Mouse (Mus musculus): ENCODE measurements around the gene Wasf2. TPM values are rescaled to one million over a fixed set of nuclear protein-coding genes. Genes with fewer than 3 reads are reported as not detected.

Gene Wasf2
- total RNA-seq, 2 experiments from 2014 or later: 28.9 to 32.8 TPM

DNA sequence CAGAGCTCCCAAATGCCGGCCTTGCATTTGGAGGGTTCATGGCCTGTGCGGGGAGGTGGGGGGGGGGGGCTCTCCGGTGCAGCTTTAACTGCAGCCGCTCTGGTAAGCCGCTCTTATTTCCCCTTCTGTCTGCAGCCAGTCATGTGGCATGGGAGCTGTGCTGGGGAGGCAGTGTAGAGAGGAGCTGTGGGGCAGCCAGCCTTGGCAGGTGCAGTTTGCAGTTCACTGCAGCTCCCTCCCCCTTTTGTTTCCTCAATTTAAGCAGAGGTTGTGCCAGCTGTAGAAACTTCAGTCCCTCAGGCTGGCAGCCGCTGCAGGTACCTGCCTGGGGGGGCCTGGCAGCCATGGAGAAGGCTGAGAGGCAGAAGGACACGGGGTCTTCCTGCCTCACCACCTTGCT lies 66.5 kb downstream of the Wasf2 start:
- DNase-seq (ENCODE audit: extremely low spot score in 1 of 2, low spot score in 1 of 2): no peak

DNA sequence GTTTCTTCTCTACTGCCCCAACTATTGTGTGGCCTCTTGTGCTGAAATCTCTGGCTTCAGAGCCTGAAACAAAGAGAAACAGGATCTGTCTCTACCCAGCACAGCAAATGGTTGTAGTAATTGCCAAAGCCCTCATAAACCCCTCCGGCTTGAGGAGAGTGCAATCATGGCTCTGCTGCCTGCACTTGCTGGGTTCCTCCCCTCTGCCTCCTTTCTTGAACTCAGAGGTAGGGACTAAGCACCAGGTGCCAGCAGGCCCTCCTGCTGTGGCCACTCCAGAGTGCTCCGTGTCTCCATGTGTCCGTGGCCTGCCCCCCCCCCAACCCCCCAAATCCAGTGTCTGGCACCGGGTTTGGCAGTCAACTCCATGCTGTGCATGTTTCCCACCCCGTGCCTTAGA lies 67.0 kb downstream of the Wasf2 start:
- DNase-seq (ENCODE audit: extremely low spot score in 1 of 2, low spot score in 1 of 2): no peak

DNA sequence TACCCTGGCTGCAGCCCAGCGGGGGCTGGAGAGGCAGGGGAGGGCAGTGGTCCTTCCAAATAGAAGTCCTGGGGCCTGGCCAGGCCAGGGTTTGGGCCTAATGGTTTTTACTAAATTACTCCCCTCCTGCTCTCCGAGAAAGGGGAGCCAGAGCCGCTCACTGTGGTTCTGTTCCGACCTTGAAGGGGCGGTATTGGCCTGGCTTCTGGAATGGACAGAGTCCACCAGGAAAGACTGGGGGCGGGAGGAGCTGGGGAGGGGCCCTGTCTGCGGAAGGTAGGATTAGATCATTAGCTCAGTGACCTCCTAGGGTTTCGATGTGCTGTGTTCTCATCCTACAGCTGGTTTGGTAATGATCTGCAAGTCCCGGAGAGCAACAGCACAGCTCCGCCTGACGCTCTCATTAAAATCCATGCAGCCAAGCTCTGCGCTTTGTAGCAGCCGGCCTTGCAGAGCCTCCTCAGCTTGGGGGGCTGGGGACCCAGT lies 67.5 kb downstream of the Wasf2 start:
- no peak for DNase-seq (ENCODE audit: extremely low spot score in 1 of 2, low spot score in 1 of 2)

DNA sequence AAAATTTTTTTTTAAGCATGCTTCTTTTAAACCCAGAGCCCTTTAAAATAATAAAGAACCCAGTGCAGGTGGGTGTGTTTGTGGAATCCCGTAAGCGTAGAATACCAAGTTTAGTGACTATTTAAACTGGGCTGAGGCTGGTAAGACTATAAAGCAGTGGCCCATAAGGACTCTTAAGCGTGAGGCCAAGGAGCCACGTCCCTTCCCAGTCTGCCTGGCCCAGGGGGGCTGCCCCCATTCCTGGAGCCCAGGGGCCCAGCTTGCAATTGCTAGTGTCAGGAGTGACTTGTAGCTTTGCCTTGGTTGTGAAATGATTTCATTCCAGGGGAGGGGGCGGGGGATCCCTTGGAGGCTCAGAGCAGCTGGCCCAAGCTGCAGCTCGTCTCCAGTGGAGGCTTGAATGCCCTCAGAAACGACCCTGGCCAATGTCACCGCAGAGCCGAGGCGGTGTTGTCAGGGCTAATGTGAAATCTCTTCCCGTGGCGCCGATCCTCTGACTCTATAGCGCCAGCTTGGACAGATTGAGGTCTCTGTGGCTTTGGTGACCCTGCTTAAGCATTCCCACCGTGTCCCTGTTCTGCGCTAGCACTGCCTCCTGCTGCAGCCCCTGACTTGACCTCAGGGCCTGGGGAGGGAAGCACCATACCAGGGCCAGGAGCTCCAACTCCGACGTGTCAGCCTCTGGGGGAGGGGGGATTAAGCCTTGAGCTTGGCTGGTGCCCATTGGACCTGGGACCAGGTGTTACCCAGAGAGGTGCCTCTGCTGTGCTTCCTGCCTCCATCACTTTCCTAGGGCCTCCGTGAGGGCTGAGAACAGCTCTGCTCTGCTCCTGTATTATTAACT lies 68.3 kb downstream of the Wasf2 start:
- no peak for DNase-seq (ENCODE audit: extremely low spot score in 1 of 2, low spot score in 1 of 2)

DNA sequence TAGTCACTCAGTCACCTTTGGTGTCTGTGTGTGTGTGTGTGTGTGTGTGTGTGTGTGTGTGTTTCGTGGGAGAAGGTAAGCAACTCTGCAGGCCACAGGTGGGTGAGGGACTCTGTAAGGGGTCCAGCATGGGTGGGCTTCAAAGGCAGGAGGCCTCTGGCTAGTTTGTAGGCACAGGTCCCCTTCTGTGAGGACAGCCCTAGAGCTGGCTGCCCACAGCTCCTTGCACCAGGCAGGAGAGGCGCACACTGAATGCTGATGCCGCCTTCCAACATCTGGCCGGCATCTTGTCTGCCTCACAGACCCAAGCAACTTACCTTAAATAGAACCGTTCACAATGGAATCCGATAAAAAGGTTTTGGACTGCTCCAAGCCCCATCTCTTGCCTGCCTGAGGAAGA lies 69.4 kb downstream of the Wasf2 start:
- DNase-seq (ENCODE audit: extremely low spot score in 1 of 2, low spot score in 1 of 2): no peak

DNA sequence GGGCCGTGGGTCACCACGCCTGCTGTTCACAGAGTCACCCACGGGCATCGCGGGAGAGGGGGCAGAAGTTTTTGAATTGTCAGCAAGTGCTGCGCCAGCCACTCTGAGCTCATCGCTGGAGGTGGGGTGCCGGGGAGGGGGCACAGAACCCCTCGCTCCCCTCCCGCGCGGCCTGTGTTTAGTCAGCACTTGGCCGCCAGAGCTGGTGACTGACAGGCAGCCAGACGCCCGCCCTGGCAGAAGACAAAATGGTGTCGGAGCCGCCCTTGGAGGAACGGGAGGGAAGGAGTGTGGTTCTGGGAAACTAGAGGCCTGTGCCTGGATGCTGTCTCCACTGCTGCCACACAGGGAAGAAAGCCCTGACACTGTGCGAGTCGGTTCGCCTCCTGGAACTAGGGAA lies 70.0 kb downstream of the Wasf2 start:
- peak in 1 of 2 experiments; percentile 42 for DNase-seq (ENCODE audit: extremely low spot score in 1 of 2, low spot score in 1 of 2)

DNA sequence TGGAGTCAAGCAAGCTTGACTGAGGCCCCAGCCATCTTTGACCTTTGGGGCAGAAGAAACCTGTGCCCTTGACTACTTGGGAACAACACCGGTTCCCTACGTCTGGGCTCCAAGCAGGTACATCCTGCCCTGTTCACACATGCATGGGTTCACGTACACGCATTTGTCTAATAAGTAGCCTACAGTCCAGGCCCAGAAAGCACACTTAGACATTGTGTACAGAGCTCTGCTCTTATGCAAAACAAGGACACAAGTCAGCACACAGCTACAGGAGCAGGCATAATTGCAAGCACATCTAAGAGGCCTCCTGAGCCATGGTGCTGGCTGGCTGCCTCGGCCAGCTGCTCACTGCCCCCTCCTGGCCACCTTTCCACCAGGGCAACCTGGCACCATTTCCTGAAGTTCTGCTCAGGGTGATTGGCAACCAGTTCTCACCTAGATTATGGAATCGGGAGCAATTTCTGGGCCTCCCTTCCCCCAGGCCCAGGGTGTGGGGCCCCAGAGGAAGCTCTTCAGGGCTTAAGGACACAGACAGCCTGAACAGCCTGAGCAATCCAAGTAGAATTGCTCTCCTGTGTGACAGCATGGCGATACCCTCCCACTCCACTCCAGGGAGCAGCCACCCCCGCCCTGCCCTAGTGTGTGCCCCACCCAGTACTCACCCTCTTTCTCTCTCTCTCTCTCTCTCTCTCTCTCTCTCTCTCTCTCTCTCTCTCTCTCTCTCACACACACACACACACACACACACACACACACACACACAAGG lies 70.9 kb downstream of the Wasf2 start:
- DNase-seq (ENCODE audit: extremely low spot score in 1 of 2, low spot score in 1 of 2): no peak

DNA sequence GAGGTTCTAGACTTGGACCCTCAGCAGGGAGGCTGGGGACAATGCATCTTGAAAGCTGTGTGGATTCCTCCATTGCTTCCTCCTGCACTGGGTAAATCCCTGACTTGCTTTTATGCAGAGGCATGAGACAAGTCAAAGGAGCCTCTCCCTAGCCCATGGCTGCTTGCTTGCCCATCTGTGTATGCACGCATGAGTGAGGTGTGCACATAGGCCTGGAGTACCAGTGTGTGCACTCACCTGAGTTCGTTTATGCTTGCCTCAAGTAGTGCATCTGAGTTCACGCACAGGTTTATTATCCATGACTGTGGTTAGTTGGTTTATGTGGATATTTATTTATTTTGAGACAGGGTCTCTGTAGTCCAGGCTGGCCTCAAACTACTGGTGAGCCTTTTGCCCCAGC lies 71.9 kb downstream of the Wasf2 start:
- no peak for DNase-seq (ENCODE audit: extremely low spot score in 1 of 2, low spot score in 1 of 2)

DNA sequence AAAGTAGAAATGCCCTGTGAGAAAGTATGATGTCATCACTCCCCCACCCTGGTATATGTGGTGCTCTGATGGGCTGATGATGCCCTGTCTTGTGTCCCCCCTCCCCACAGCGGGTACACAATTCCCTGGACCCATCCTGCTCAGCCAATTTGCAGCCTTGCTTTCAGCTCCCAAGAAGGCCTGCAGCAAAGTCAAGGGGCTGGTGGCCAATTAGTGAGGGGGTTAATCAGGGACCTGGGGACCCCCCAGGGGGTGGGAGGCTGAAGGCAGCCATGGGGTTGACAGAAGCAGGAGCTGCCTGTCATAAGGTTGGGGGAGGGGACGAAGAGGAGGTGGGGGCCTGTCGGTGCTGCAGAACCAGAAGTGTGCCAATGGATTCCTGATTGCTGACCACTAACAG lies 73.3 kb downstream of the Wasf2 start:
- DNase-seq (ENCODE audit: extremely low spot score in 1 of 2, low spot score in 1 of 2): no peak

DNA sequence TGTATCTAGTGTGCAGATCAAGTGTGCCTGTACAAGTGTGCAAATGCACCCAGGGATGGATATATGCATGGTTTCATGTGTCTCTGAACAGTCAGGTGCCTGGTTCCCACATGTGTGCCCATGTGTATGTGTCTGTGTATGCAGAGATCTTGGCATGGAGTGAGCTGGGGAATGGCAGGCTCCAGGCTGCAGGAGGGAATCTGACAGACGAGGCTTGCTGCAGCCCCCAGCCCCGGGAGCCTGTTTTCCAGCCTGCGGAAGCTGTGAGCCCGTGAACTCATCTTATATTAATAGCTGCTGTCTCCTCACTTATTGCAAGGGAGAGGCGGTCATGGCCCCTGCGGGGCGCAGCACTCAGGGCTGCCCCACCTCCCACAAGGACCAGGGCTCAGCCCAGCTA lies 74.1 kb downstream of the Wasf2 start:
- DNase-seq (ENCODE audit: extremely low spot score in 1 of 2, low spot score in 1 of 2): no peak

DNA sequence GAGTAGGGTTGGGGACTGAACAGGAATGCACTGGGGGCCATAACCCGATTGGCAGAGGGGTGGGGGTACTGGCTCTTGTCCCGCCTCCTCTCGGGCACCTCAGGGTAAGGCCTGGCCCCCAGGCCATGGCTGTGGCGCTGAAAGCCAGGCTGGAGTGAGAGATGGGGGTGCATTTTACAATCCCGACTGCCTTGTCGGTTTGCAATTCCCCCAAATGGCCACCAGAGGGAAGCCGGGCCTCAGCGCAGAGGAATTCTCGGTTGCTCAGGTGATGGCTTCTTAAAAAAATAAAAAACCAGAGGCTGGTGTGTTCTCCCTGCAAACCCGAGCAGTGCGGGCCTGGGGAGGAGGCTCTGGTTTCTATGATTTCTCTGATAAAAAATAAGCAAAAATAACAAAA lies 79.1 kb downstream of the Wasf2 start:
- DNase-seq (ENCODE audit: extremely low spot score in 1 of 2, low spot score in 1 of 2): no peak

DNA sequence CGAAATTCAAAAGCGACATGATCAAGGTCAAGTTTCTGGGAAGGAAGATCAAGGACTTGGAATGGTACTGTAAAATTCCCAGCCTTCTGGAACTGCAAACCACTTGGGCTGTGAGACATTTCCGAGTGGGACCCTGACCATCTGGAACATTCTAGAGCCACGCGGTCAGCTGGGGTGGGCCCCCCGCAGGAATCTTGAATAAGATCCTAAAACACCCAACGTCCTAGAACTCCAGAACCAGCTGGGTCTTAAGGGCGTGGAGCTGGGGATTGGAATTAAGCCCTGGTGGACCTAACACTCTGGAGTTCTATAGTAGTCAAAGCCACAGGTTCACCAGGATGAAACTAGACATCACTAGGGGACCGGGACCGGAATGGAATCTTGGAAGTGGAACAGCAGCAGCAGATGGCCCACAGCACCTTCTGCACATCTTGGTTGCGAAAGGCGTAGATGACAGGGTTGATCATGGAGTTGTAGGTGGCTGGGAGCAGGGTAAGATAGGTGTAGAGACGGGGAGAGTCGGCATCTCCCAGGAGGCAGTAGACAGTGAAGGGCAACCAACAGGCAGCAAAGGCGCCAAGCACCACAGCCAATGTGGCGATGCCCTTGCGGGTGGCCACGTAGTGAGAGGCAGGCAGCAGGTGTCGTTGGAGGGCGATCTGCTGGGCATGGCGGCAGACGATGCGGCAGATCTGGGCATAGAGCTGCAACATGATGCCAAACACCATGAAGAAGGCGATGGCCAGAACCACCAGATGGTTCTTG lies 79.9 kb downstream of the Wasf2 start:
- DNase-seq (ENCODE audit: extremely low spot score in 1 of 2, low spot score in 1 of 2): no peak

DNA sequence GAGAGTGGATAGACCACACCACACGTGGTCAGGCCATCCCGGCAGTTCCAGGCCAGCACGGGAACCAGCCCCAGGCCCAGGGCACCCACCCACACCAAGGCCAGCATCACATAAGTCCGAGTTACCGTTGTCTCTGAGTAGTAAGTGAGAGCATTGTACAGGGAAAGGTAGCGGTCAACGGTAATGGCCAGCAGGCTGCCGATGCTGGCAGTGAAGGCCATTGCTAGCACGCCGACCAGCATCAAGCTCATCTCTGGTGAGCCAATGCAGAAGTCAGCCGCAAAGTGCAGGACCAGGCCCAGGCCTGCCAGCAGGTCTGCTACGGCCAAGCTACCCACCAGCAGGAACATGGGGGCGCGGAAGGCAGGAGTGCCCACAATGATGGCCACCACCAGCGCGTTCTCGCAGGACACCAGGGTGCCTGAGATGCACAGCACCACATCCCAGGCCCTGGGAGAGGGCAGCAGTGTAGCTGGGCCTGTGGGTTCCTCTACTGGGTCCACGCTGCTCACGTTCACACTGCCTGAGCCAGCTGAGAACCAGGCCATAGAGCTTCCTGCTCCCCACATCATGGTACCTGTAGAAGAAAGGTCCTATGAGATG lies 80.6 kb downstream of the Wasf2 start:
- DNase-seq (ENCODE audit: extremely low spot score in 1 of 2, low spot score in 1 of 2): no peak

DNA sequence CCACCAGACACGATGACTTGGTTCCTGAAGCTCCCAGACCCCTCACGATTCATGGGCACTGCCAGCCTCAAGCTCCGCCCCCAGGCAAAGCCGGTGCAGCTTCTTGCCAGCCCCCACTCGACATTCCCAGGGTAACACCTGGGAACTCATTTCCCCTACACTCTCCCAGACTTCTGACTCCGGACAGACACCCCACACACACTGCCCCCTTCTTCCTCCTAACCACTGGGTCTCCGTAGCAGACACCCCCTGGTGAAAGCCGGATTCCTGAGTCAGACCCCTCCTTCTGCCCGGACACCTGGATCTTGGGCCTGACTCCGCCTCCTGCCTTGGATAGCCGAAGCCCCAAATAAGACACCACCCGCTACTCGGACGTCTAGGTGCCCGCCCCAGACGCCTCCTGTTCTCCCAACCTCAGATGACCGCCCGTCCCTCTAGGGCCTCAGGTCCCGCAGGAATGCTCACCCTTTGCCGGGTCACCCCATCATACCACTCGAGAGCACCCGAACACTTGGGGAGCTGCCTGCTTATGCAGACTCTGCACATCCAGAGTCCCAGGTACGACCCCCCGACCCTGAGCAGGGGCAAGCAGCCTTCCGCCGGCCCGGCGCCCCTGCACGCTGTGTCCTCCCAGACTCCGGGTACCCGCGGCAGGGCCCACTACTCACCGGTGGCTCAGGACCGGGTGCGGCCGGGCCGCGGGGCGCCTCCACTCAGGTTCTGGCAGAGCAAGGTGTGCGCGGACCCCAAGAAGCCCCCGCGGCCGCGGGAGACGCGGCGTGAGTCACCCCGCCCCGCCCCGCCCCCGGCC lies 81.7 kb downstream of the Wasf2 start, which contains the start of the genes Cd164l2 and Gpr3:
Gene Cd164l2, plus strand, starts transcription at position 381 of the 811 bp plus-strand sequence.
Gene Gpr3, minus strand, starts transcription at position 786 of the 811 bp plus-strand sequence.
- DNase-seq (ENCODE audit: extremely low spot score in 1 of 2, low spot score in 1 of 2): no peak

DNA sequence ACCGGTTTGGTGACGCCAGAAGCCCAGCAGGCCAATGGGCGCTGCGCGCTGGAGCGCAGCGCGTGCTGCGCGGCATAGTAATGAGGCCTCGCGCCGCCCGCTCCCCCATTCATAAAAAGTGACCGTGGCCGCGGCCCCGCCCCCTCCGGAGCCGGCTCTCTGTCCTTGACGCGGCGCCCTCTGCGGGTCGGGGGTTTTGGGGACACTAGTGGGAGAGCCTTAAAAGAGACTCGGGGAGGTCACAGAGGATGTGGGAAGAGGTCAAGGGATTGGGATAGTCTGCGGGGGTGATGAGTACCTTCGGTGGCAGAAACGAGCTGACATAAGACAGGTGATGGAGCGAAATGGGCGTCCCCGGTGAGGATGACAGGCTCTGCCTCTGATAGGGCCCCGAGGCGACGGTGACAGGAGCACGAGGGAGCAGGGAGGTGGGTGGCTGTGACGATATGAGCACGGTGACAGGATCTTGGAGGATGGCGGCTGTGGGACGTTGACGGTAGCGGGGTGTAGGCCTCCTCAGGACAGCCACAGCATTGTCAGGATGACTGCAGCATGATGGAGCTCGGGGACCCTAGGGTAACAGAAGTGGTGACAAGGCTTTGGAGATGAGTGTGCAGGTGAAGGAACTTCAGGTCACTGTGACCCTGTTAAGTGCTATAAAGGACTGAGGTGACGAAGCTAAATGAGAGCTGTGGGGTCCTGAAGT lies 82.4 kb downstream of the Wasf2 start:
- peak; percentile 63 to 73 for DNase-seq (ENCODE audit: extremely low spot score in 1 of 2, low spot score in 1 of 2)

DNA sequence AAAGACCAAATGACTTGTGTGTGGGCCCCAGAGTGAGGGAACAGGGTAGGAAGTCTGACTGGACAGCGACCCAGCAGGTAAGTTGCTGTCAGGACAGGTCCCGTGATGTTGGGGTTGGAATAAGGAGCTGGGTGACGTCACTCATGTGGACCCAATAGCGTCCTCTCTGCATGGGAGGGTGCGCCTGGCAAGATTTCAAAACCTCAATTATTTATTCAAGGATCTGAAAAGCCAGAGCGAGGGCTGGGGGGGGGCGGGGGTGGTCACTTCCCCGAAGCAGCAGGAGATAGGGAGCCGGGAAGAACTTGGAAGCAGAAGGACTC lies 82.9 kb downstream of the Wasf2 start:
- no peak for DNase-seq (ENCODE audit: extremely low spot score in 1 of 2, low spot score in 1 of 2)

DNA sequence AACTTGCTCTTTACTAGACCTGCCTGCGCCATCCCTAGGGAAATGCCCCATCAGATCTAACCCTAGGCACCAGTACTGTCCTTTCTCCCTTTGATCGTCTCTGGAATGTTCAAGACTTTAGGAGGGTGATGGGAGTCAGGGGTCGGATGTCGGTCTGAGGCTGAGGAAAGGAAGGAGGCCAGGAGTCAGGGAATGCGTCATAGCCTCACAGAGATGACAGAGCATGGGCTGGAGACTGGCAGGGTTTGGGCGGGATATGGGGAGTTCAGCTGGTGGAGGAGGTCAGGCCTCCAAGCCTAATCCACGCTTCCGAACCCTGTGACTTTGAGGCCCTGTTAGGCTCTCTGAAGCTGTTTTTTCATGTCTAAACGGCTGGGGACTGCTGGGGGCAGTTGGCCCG lies 83.4 kb downstream of the Wasf2 start:
- DNase-seq (ENCODE audit: extremely low spot score in 1 of 2, low spot score in 1 of 2): no peak

DNA sequence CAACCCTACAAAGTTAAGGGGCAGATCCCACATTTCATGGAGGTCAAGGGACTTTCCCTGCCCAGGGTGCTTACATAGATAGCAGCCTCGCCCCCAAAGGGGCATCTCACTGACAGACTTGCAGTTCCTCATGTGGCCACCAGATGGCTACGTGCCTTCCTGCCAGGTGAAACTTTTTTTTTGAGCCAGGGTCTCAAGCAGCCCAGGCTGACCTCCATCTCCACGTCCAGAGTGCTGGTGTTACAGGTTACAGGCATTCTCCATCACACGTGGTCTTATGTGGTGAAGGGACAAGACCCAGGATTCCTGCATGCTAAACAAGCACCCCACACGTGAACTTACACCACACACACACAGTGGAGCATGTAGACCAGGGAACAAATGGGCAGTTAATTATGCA lies 87.3 kb downstream of the Wasf2 start:
- peak in 1 of 2 experiments; percentile 70 for DNase-seq (ENCODE audit: extremely low spot score in 1 of 2, low spot score in 1 of 2)

DNA sequence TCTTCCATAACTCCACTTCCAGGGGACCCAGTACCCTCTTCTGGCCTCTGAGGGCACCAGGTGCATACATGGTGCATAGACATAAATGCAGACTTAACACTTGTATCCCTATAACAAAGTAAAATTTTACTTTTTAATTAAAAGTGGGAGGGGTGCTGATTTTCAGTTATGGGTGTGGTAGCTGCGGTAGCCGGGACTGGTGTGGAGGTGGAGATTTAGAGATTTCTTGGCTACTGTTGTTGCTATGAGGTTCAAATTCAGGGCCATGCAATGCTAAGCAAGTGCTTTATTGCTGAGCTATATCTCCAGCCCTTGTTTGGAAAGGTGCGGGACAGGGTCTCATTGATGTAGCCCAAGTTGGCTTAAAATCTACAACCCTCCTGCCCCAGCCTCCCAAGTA lies 88.4 kb downstream of the Wasf2 start:
- no peak for DNase-seq (ENCODE audit: extremely low spot score in 1 of 2, low spot score in 1 of 2)
